Mouse (Mus musculus) cortical plate, adult 2 months (tissue): ENCODE data around the gene Rnf213.

Experiments
- CTCF ChIP-seq: fragments of 200-500 bp; IDR thresholded peaks from 2 replicates; pipeline ENCODE4 v1.5.1; 2011; ENCODE audit warnings: mild to moderate bottlenecking, control low read depth, low read length; ENCODE audit not compliant: insufficient read depth; ENCODE audit errors: extremely low read depth
- POLR2A ChIP-seq: fragments of 200-500 bp; IDR thresholded peaks from 2 replicates; pipeline ENCODE4 v1.6.1; 2011; ENCODE audit warnings: mild to moderate bottlenecking, low read length, control low read depth; ENCODE audit not compliant: insufficient read depth; ENCODE audit errors: extremely low read depth

DNA sequence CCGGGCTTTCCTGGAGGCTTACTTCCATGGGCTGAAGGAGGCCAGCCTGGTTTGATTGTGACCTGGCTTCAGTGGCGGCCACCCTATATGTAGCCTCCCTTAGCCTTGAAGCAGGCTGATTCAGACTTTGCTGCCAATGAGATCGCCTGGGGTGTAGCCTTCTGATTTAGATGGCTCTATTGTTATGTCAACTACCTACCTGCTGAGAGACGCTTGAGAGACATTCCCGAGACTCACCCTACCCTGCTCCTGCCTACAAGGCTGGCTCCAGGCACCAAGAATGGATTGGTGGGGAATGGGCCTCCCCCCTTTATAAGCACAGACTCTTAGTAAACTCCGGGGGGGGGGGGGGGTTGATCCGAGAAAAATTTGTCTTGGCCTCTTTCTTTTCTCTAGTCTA, 2.5 kb downstream of the Rnf213 start:
- TF ChIP-seq CTCF, result no peak
- TF ChIP-seq POLR2A, result no peak
